Mouse (Mus musculus): Measurements from ENCODE around the gene Pyy. TPM values are rescaled to one million over a fixed set of nuclear protein-coding genes. Genes with fewer than 3 reads are reported as not detected.

Pyy gene
- not detected in 2 replicates for polyA plus RNA-seq (2015; fragmentation: Nextera tagmentation; extraction: Ambion mirVana)

DNA sequence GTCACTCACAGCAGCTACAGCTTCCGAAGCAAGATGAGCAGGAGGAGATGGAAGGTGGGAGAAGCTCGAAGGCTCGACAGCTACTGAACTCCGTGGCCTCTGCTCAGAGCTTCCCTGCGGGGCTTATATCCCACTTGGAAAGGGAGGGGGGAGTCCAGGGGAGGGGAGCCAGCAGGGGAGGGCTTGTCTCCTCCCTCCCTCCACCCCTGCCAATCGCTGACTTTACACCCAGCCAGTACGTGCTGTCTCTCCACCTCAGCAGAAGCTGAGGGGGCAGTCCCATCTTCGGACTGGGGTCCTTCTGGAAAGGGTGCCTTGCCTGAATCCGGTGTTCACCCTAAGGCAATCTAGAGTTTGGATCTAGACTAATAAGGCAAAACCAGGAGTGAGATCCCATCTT lies at the start of gene Pyy:
TSS of gene Pyy (minus strand) at position 101 of the 400 bp plus-strand sequence.
- no peak within 1 kb of the TSS for H3K4me3 ChIP-seq
- peaks cover 48% of the 10 kb centered on the region for H3K27me3 ChIP-seq
- no peak within 1 kb of the TSS for H3K4me2 ChIP-seq (replicated peaks)
- no peaks in the 10 kb centered on the region for H3K9me3 ChIP-seq
- peaks cover 3% of the 10 kb centered on the region for H3K4me1 ChIP-seq
- WGBS: 7% methylated on average over 9 of the region's 9 CpGs
- no peak within 1 kb of the TSS for H3K9ac ChIP-seq (replicated peaks)
- ATAC-seq (replicated peaks): no peak
- H3K27ac ChIP-seq (replicated peaks): no peak within 1 kb of the TSS
- H3K36me3 ChIP-seq: no peaks in the 10 kb centered on the region

DNA sequence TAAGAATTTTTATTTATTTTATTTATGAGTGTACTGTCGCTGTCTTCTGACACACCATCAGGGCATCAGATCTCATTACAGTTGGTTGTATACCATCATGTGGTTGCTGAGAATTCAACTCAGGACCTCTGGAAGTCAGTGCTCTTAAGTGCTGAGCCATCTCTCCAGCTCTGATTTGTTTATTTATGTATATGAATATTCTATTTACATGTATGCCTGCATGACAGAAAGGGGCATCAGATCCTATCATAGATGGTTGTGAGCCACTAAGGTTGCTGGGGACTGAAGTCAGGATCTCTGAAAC lies 49.1 kb upstream of the Pyy start:
- Histone ChIP-seq H3K4me2 (replicated peaks) (0 out of 2 replicates have a peak overlapping the region, but pooled peaks have one; percentile 79), H3K9me3 (no peaks in the 10 kb centered on the region), H3K27ac (replicated peaks) (no peak overlapping the region), H3K4me3 (peak overlapping the region; percentile 80; the same call in 1 of the 2 replicates), H3K36me3 (peaks cover 21% of the 10 kb centered on the region), H3K27me3 (no peaks in the 10 kb centered on the region), H3K9ac (replicated peaks) (0 out of 2 replicates have a peak overlapping the region, but pooled peaks have one; percentile 75), H3K4me1 (peaks cover 12% of the 10 kb centered on the region)
- ATAC-seq (replicated peaks): 0 out of 2 replicates have a peak, but pooled peaks have one; percentile 17
- WGBS: 17% methylated on average over 1 of the region's 1 CpGs

DNA sequence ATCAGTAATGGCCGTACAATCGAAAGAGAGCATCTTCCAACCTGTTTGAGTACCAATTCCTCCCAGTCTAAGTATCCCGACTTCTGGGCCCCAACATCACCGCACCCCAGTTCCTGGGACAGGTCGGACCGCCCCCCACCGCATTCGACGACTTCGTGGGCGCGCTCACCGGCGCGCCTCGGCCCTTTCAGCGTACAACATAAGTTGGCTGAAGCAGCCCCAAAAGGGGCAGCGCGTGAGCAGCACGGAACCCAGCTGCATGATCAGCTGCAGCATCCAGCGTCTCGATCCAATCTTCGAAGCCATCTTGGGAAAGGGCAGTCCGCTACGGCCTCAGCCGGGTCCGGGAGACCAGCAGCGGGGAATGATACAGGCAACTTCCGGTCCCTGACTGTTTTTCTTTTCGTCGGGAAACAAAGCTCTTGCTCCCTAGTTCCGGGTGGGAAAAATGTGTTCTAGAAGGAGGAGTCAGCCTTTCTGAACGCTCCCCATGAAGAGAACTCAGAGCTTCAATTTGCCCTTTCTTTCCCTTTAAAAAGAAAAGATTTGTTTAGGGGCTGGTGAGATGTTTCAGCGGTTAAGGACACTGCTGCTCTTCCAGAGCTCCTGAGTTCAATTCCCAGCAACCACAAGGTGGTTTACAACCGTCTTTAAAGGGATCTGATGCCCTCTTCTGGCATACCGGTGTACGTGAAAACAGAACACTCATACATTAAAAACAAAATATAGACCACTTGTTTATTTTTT lies 48.6 kb upstream of the Pyy start, which contains the start of gene Tmem101:
TSS of gene Tmem101 (minus strand) at position 366 of the 747 bp plus-strand sequence.
- under 1% methylated on average over 37 of the region's 37 CpGs for WGBS
- Histone ChIP-seq H3K27me3 (no peaks in the 10 kb centered on the region), H3K9me3 (no peaks in the 10 kb centered on the region), H3K4me1 (peaks cover 12% of the 10 kb centered on the region), H3K4me3 (peak within 1 kb of the TSS; percentile 80), H3K4me2 (replicated peaks) (peak within 1 kb of the TSS; percentile 79), H3K27ac (replicated peaks) (peak within 1 kb of the TSS; percentile 67), H3K36me3 (peaks cover 16% of the 10 kb centered on the region), H3K9ac (replicated peaks) (peak within 1 kb of the TSS; percentile 75)
- ATAC-seq (replicated peaks): peak; percentile 91

DNA sequence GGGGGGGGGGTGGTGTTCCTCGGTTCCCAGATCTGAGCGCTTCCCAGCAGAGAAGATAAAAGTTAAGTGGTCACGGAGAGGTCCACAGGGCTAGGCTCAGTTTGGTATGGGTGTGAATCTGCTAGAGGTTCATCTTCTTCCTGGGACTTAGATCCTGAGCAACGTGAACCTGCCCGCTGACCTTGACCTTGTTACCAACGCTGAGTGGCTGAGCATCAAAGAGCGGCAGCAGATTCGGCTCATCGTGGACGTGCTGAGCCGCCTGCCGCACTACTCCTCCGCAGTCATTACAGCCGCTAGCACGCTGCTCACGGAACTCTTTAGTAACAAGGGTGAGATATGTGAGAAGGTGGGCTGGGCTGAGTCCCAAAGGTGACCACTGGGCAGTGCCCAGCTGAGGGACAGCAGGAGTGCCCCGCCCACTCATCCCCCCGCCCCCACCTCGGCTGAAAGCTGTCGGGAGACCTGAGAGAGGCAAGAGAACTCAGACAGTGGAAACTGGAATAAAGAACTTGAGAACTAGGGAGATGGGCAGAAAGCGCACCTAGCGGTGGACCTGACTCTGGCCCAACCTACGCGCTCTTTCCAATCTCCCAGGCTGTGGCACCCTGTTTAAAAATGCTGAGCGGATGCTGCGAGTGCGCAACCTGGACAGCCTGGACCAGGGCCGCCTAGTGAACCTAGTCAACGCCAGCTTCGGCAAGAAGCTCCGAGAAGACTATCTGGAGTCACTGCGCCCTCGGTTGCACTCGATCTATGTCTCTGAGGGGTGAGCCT lies 39.8 kb upstream of the Pyy start:
- no peaks in the 10 kb centered on the region for H3K9me3 ChIP-seq
- no peak overlapping the region for H3K4me2 ChIP-seq (replicated peaks)
- no peak overlapping the region for H3K27ac ChIP-seq (replicated peaks)
- 12% methylated on average over 34 of the region's 34 CpGs for WGBS
- peaks cover 13% of the 10 kb centered on the region for H3K4me1 ChIP-seq
- H3K9ac ChIP-seq (replicated peaks): no peak overlapping the region
- peaks cover 68% of the 10 kb centered on the region for H3K27me3 ChIP-seq
- no peak for ATAC-seq (replicated peaks)
- no peaks in the 10 kb centered on the region for H3K36me3 ChIP-seq
- no peak overlapping the region for H3K4me3 ChIP-seq

DNA sequence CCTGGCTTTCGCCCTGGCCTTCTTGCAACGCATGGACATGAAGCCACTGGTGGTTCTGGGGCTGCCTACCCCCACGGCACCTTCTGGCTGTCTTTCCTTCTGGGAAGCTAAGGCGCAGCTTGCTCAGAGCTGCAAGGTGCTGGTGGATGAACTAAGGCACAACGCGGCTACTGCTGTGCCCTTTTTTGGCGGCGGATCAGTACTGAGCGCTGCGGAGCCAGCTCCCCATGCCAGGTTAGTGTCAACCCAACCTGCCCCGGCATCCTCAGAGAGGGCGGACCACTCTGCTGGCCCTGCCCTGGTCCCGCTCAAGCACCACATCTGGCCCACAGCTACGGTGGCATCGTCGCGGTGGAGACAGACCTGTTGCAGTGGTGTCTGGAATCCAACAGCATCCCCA lies 38.9 kb upstream of the Pyy start:
- Histone ChIP-seq H3K27ac (replicated peaks) (no peak overlapping the region), H3K9me3 (no peaks in the 10 kb centered on the region), H3K4me3 (no peak overlapping the region), H3K9ac (replicated peaks) (no peak overlapping the region), H3K4me1 (peaks cover 13% of the 10 kb centered on the region), H3K4me2 (replicated peaks) (no peak overlapping the region), H3K36me3 (no peaks in the 10 kb centered on the region), H3K27me3 (peaks cover 68% of the 10 kb centered on the region)
- WGBS: 9% methylated on average over 17 of the region's 17 CpGs
- no peak for ATAC-seq (replicated peaks)

DNA sequence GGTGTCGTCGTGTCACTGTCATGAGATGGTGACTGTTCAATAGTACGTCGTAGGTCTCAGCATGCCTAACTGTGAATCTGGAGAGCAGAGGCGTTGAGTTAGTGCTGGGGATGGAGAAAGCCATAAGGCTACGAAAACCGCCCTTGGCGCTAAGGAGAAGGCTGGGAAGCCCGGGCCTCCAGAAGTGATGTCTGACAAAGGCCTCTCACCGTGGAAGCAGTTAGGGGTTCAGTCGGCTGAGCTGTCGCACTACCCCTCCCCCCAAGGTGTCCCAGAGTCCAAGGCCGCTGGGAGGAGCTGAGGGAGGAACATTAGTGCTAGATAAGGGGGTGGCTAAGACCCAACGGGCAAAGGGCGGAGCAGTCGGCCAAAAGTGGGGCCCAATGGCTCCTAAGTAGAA lies 38.4 kb upstream of the Pyy start:
- 4% methylated on average over 16 of the region's 16 CpGs for WGBS
- ATAC-seq (replicated peaks): no peak
- peaks cover 68% of the 10 kb centered on the region for H3K27me3 ChIP-seq

DNA sequence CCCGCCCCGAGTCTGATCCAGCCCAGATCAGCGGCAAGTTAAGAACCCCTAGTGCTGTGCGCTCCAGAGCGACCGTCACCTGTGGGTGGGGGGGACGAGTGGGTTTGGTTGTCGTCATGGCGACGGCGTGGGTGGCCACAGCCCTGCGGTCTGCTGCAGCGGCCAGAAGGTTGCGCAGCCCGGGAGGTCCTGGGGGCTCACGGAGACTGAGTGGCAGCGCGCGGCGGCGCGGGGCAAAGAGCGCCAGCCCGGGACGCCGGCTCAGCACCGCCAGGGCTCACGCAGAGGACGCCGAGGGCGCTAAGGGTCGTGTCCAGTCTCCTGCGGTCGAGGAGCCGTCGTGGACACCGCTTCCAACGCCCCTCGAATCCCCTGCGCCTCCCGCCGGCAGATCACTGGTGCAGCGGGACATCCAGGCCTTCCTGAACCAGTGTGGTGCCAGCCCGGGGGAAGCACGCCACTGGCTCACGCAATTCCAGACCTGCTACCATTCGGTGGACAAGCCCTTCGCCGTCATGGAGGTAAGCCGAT lies 37.9 kb upstream of the Pyy start, which contains the start of gene Nags:
TSS of gene Nags (plus strand) at position 43 of the 531 bp plus-strand sequence.
- ATAC-seq (replicated peaks): no peak
- under 1% methylated on average over 43 of the region's 50 CpGs for WGBS

More for the DNA sequence above, 38.4 kb upstream of the Pyy start:
- no peaks in the 10 kb centered on the region for H3K36me3 ChIP-seq
- no peak overlapping the region for H3K27ac ChIP-seq (replicated peaks)
- no peak overlapping the region for H3K4me2 ChIP-seq (replicated peaks)
- no peaks in the 10 kb centered on the region for H3K9me3 ChIP-seq
- no peak overlapping the region for H3K4me3 ChIP-seq
- H3K4me1 ChIP-seq: peaks cover 13% of the 10 kb centered on the region
- no peak overlapping the region for H3K9ac ChIP-seq (replicated peaks)

DNA sequence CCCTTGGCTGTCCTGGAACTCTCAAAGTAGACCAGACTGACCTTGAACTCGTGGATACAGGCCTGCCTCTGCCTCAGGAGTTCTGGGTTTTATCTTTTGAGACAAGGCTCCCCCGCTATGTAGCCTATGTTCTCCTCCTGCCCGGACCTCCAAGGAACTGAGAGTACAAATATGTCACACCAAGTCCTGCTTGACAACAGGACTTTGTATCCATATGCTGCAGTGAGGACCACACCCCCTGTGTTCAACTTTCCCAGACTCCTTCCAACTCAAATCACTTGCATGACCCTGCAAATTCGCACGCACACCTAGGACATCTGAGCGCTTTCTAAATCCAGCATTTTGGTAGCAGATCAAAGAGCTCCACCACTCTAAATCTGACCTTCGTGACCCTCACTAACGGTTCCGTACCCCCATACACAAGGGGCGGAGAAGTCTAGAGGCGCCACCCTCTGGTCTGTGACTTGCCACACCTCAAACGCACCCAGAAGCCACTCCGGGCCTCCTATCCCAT lies 37.4 kb upstream of the Pyy start:
- Histone ChIP-seq H3K36me3 (no peaks in the 10 kb centered on the region), H3K4me1 (peaks cover 13% of the 10 kb centered on the region), H3K9me3 (no peaks in the 10 kb centered on the region), H3K4me3 (peak overlapping the region; percentile 19), H3K9ac (replicated peaks) (no peak overlapping the region), H3K4me2 (replicated peaks) (peak overlapping the region; percentile 33), H3K27ac (replicated peaks) (no peak overlapping the region), H3K27me3 (peaks cover 68% of the 10 kb centered on the region)
- no peak for ATAC-seq (replicated peaks)
- WGBS: 24% methylated on average over 13 of the region's 13 CpGs

More for the DNA sequence above, 37.9 kb upstream of the Pyy start, which contains the start of gene Nags:
- Histone ChIP-seq H3K27me3 (peaks cover 68% of the 10 kb centered on the region), H3K4me2 (replicated peaks) (peak within 1 kb of the TSS; percentile 33), H3K9me3 (no peaks in the 10 kb centered on the region), H3K4me1 (peaks cover 13% of the 10 kb centered on the region), H3K9ac (replicated peaks) (no peak within 1 kb of the TSS), H3K27ac (replicated peaks) (no peak within 1 kb of the TSS), H3K4me3 (peak within 1 kb of the TSS; percentile 19), H3K36me3 (no peaks in the 10 kb centered on the region)

DNA sequence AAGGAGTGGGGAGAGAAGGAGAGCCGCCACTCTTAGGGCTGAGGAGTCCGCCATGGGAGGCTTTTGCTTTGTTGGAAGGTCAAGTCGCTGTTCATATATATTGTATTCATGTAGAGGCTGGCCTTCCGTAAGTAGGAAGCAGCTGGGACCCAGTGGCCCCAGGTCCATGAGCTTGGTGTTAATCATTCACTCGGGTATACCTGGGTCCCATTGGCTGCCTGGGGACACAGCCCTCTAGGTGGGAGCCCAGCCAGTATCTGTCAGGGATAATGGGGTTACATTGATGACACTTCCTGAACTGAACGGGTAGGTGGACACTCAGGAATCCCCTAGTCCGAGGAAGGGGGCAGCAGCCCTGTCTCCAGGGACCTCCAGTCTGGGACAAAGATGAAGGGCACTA lies 34.7 kb upstream of the Pyy start:
- Histone ChIP-seq H3K36me3 (no peaks in the 10 kb centered on the region), H3K4me3 (no peak overlapping the region), H3K9ac (replicated peaks) (no peak overlapping the region), H3K9me3 (no peaks in the 10 kb centered on the region), H3K27ac (replicated peaks) (no peak overlapping the region), H3K4me1 (peaks cover 13% of the 10 kb centered on the region), H3K27me3 (peaks cover 46% of the 10 kb centered on the region), H3K4me2 (replicated peaks) (no peak overlapping the region)
- no peak for ATAC-seq (replicated peaks)
- 68% methylated on average over 7 of the region's 7 CpGs for WGBS

DNA sequence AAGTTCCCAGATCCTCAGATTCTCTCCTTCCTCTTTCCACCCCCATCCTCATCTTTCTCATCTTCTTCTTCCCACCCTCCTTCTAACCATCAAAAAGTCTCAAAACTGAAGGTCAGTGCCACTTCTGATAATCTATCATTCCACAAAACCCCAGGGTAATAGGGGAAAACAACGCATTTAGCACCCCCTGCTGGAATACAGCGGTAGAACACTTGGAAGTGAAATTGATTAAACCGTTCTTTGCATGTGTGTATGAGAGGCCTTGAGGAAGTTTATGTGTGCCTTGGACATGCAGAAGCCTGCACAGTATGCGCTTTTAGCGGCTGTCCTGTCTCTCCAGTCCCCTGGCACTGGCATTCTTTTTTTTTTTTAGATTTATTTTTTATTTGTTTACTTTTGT lies 32.9 kb upstream of the Pyy start:
- no peak overlapping the region for H3K4me2 ChIP-seq (replicated peaks)
- WGBS: 2% methylated on average over 5 of the region's 5 CpGs
- H3K4me1 ChIP-seq: peaks cover 7% of the 10 kb centered on the region
- H3K9me3 ChIP-seq: no peaks in the 10 kb centered on the region
- no peak for ATAC-seq (replicated peaks)
- peaks cover 29% of the 10 kb centered on the region for H3K27me3 ChIP-seq
- H3K27ac ChIP-seq (replicated peaks): no peak overlapping the region
- no peak overlapping the region for H3K4me3 ChIP-seq
- no peak overlapping the region for H3K9ac ChIP-seq (replicated peaks)
- no peaks in the 10 kb centered on the region for H3K36me3 ChIP-seq

DNA sequence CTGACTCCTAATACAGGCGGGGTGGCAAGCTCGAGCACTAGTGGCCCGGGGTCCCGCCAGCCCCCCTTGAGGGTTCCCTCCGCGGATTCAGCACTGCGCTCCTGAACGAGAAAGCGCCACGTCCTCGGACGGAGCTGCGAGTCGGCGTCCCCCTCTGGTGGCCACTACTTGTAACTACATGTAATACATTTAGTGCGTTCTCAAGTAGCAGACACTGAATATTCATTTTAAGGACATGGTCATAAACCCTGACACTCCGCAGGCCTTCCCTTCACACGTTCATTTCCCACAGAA lies 30.8 kb upstream of the Pyy start:
- peak; percentile 68; the same call in 1 of the 2 replicates for ATAC-seq (replicated peaks)
- under 1% methylated on average over 18 of the region's 18 CpGs for WGBS

More for the DNA sequence above, 30.8 kb upstream of the Pyy start:
- peaks cover 8% of the 10 kb centered on the region for H3K27me3 ChIP-seq
- H3K4me3 ChIP-seq: peak overlapping the region; percentile 26
- no peak overlapping the region for H3K27ac ChIP-seq (replicated peaks)
- H3K9ac ChIP-seq (replicated peaks): 0 out of 2 replicates have a peak overlapping the region, but pooled peaks have one; percentile 40
- peak overlapping the region; percentile 47 for H3K4me2 ChIP-seq (replicated peaks)
- peaks cover 4% of the 10 kb centered on the region for H3K4me1 ChIP-seq
- H3K9me3 ChIP-seq: no peaks in the 10 kb centered on the region
- H3K36me3 ChIP-seq: no peaks in the 10 kb centered on the region

All from forebrain, embryonic 15.5 days (tissue).